In the genomic region with DNA sequence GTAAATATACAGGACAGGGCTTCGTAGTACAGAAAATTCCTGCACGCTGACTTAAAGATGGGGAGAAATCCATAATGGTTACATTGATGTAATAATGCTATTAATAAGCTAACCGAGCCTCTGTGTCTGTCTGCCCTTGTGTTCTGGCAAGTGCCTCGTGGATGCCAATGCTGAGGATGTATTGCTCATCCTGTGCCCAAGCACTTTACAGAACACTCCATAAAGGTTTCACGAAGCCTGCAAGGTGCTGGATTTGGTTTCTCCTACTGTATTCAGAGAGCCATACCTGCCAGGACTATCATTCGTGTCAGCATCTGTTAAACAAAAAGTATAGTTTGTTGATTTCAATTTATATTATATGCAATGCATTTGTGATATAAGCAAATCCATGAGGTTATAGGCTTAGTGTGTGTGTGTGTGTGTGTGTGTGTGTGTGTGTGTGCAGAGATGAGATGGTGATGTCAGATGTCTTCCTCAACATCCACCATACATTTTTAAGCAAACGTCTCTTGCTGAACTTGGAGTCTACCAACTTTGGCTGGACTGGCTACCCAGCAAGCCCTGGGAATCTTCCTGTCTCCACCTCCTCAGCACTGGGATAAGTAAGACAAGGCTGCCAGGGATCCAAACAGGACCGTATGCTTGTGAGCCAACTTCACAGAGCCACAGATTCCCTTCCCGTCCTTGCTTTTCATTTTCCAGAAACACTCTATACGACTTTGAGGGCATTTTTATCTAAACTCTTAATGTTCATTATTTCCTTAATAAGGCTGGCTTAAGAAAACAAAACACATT, we compare ENCODE assay signal across 21 mouse cellular contexts. TPM values are rescaled to one million over a fixed set of nuclear protein-coding genes. Genes with fewer than 3 reads are reported as not detected.
DNase-seq lines count a peak whose midpoint lies in the region; ATAC-seq lines count a peak whose summit lies in the region.
"Had no signal": no experiment of that assay in that cellular context is flagged by ENCODE, and none has a peak within 500 bp of the region (broad histone marks: within the 10 kb centered on the region; RNA-seq: fewer than 3 reads in every experiment).

No protein-coding gene starts in this region.

- no peaks in the 10 kb centered on the region for H3K27me3 ChIP-seq in neural tube, embryonic 11.5 days (ENCODE audit: control insufficient read depth, insufficient read depth, low read length)
- H3K27me3 ChIP-seq: forebrain, embryonic 12.5 days; limb, embryonic 15.5 days; liver, embryonic 15.5 days; neural tube, embryonic 13.5 days had no signal

- no peak overlapping the region for H3K4me3 ChIP-seq in neural tube, embryonic 11.5 days (ENCODE audit: low read depth, low read length)
- H3K4me3 ChIP-seq: forebrain, embryonic 12.5 days; limb, embryonic 15.5 days; liver, embryonic 15.5 days; midbrain, embryonic 10.5 days; neural tube, embryonic 13.5 days had no signal

- intact Hi-C loops in heart, postnatal 10 days (cut with DNase I), result no loop called here
- intact Hi-C loops in heart, postnatal 36 days (cut with DNase I), result no loop called here

- H3K4me1 ChIP-seq in neural tube, embryonic 11.5 days (ENCODE audit: control insufficient read depth, insufficient read depth, low read length), result no peaks in the 10 kb centered on the region
- H3K4me1 ChIP-seq: forebrain, embryonic 12.5 days; limb, embryonic 15.5 days; liver, embryonic 15.5 days; midbrain, embryonic 10.5 days; neural tube, embryonic 13.5 days had no signal

- no peak overlapping the region for H3K9ac ChIP-seq in neural tube, embryonic 11.5 days (ENCODE audit: low read length)
- H3K9ac ChIP-seq: forebrain, embryonic 12.5 days; limb, embryonic 15.5 days; liver, embryonic 15.5 days; neural tube, embryonic 13.5 days had no signal

- H3K9me3 ChIP-seq in neural tube, embryonic 11.5 days (ENCODE audit: control insufficient read depth, low read length), result no peaks in the 10 kb centered on the region
- H3K9me3 ChIP-seq: forebrain, embryonic 12.5 days; G1E; limb, embryonic 15.5 days; liver, embryonic 15.5 days; midbrain, embryonic 10.5 days; neural tube, embryonic 13.5 days had no signal

- no peak overlapping the region for H3K27ac ChIP-seq in neural tube, embryonic 11.5 days (ENCODE audit: low read depth, low read length)
- H3K27ac ChIP-seq: forebrain, embryonic 12.5 days; limb, embryonic 15.5 days; liver, embryonic 15.5 days; macrophage; midbrain, embryonic 10.5 days; neural tube, embryonic 13.5 days had no signal

- no peak for ATAC-seq in neural tube, embryonic 11.5 days (ENCODE audit: insufficient read depth, low FRiP score, low TSS enrichment)
- ATAC-seq: activated CD4-positive, CD25-positive, alpha-beta regulatory T cell, adult 4 months had no signal

- H3K4me2 ChIP-seq in neural tube, embryonic 11.5 days (ENCODE audit: low read depth), result no peak overlapping the region
- H3K4me2 ChIP-seq: forebrain, embryonic 12.5 days; heart, embryonic 11.5 days; limb, embryonic 15.5 days; liver, embryonic 15.5 days; neural tube, embryonic 13.5 days had no signal

- WGBS in neural tube, embryonic 11.5 days, result 88% methylated on average over 10 of the region's 10 CpGs

- H3K36me3 ChIP-seq in neural tube, embryonic 11.5 days (ENCODE audit: control insufficient read depth, insufficient read depth, low read length), result no peaks in the 10 kb centered on the region
- H3K36me3 ChIP-seq: G1E; liver, embryonic 15.5 days had no signal

- DNase-seq in cerebellum, adult 18-20 months, result peak; percentile 41 to 47
- no peak for DNase-seq in cerebellum, postnatal 10 days
- DNase-seq in heart, postnatal 10 days, result peak; percentile 15 to 16
- DNase-seq in heart, postnatal 36 days, result no peak
- peak; percentile 4 for DNase-seq in neural tube, embryonic 11.5 days (ENCODE audit: low spot score)
- DNase-seq in neural tube, embryonic 10.5 days (ENCODE audit: extremely low spot score, low spot score), result no peak
- no peak for DNase-seq in thymus, postnatal 25 days
- DNase-seq in thymus, postnatal 36 days, result no peak
- DNase-seq: adrenal gland, postnatal 10 days; kidney, adult 18-20 months; kidney, postnatal 14 days; right cerebral cortex, adult 18-20 months had no signal

RNA-seq across cellular contexts. Expression of gene Tfam, which starts 11.2 kb away (rescaled TPM):
- total RNA-seq in heart, postnatal 10 days (2021), result 10 to 100 TPM; 52.3 to 58.0 TPM
- 10 to 100 TPM; 59.6 to 70.2 TPM for total RNA-seq in heart, postnatal 36 days (2021)
- polyA plus RNA-seq in neural tube, embryonic 11.5 days (2014; fragmentation: Nextera tagmentation; extraction: Ambion mirVana), result 75.5 and 80.6 TPM in 2 replicates

RNA-seq across cellular contexts. Expression of gene Ube2d1, which starts 35.8 kb away (rescaled TPM):
- 10 to 100 TPM; 40.9 to 47.6 TPM for total RNA-seq in heart, postnatal 10 days (2021)
- 10 to 100 TPM; 48.0 to 50.6 TPM for total RNA-seq in heart, postnatal 36 days (2021)
- 195 and 199 TPM in 2 replicates for polyA plus RNA-seq in neural tube, embryonic 11.5 days (2014; fragmentation: Nextera tagmentation; extraction: Ambion mirVana)
- polyA plus RNA-seq: G1E had no signal

Comparison
In these comparisons a context has a peak if more than half of its experiments do, and no peak if none do; other contexts are left out.
1. DNase-seq: peak in cerebellum, adult 18-20 months (2 of 2), heart, postnatal 10 days (2 of 2) and neural tube, embryonic 11.5 days (single experiment); none in cerebellum, postnatal 10 days (0 of 2), heart, postnatal 36 days (0 of 2), neural tube, embryonic 10.5 days (single experiment), thymus, postnatal 25 days (single experiment) and thymus, postnatal 36 days (0 of 2).